Mouse (Mus musculus) lung, embryonic 15.5 days (tissue): ENCODE measurements around the gene Adam11. TPM values are rescaled to one million over a fixed set of nuclear protein-coding genes. Genes with fewer than 3 reads are reported as not detected.
"Not testable (repeated sequence)": the region's sequence is repeated elsewhere in the genome, so short reads cannot be mapped to it uniquely, and the experiment has no call there.

ENCODE experiments used
- ATAC-seq: fragments of 200-750 bp; cut with Nextera tagmentation; 2 replicates; pipeline ENCODE4 v1.8.0; 2017; ENCODE audit warnings: moderate number of reproducible peaks, borderline replicate concordance; ENCODE audit not compliant: low FRiP score, low TSS enrichment; ENCODE audit errors: extremely low read depth
- H3K27ac ChIP-seq: fragments of 300-500 bp; sonication (generic); 2 replicates; pipeline ENCODE4 v1.5.1; 2015; ENCODE audit warnings: moderate library complexity, mild to moderate bottlenecking, inconsistent platforms
- H3K27me3 ChIP-seq: fragments of 300-500 bp; sonication (generic); 2 replicates; pipeline ENCODE4 v1.6.1; 2015; ENCODE audit warnings: inconsistent platforms
- H3K36me3 ChIP-seq: fragments of 300-500 bp; sonication (generic); 2 replicates; pipeline ENCODE4 v1.6.1; 2015; ENCODE audit warnings: inconsistent platforms
- H3K4me1 ChIP-seq: fragments of 300-500 bp; sonication (generic); 2 replicates; pipeline ENCODE4 v1.6.1; 2015; ENCODE audit warnings: inconsistent platforms
- H3K4me2 ChIP-seq: fragments of 300-500 bp; sonication (generic); 2 replicates; pipeline ENCODE4 v1.6.1; 2015; ENCODE audit warnings: inconsistent platforms, mild to moderate bottlenecking, moderate library complexity
- H3K4me3 ChIP-seq: fragments of 300-500 bp; sonication (generic); 2 replicates; pipeline ENCODE4 v1.5.1; 2015; ENCODE audit warnings: mild to moderate bottlenecking, inconsistent platforms
- H3K9ac ChIP-seq: fragments of 300-500 bp; sonication (generic); 2 replicates; pipeline ENCODE4 v1.6.1; 2015; ENCODE audit warnings: inconsistent platforms
- H3K9me3 ChIP-seq: fragments of 300-500 bp; sonication (generic); 2 replicates; pipeline ENCODE4 v1.6.1; 2016; ENCODE audit warnings: inconsistent platforms
- WGBS: fragments of 180-500 bp; shearing (Covaris S2); methylation state at CpG from one replicate; pipeline ENCODE4 v1.1.7; 2015; 5-methylcytosine and 5-hydroxymethylcytosine counted together
- polyA plus RNA-seq: library from polyadenylated mRNA; unstranded; fragments of >200 nt; fragmentation: Nextera tagmentation; extraction: Ambion mirVana; gene quantifications from 2 replicates; pipeline ENCODE4 v1.2.1, GENCODE M21; 2015

The Adam11 gene
- polyA plus RNA-seq = 6.1 and 6.3 TPM in 2 replicates

- peak; percentile 9; the same call in 1 of the 2 replicates for ATAC-seq
- Histone ChIP-seq H3K9ac (peak within 1 kb of the TSS; percentile 62), H3K36me3 (no peaks in the 10 kb centered on the region), H3K27ac (no peak within 1 kb of the TSS), H3K4me3 (peak within 1 kb of the TSS; percentile 56), H3K27me3 (peaks cover 31% of the 10 kb centered on the region), H3K9me3 (no peaks in the 10 kb centered on the region), H3K4me2 (peak within 1 kb of the TSS; percentile 100), H3K4me1 (peaks cover 15% of the 10 kb centered on the region)
- 1% methylated on average over 67 of the region's 76 CpGs for WGBS
These were observed at the start of gene Adam11 for GRCm38 (mm10) chr11:102761309-102762210. TSS of gene Adam11 (plus strand) at chr11:102761439.

GRCm38 (mm10) chr11:102712411-102712810 lies 48.8 kb upstream of the Adam11 start:
- H3K27me3 ChIP-seq = no peaks in the 10 kb centered on the region; the same call in 1 of the 2 replicates
- no peak overlapping the region for H3K4me2 ChIP-seq
- no peak overlapping the region for H3K9ac ChIP-seq
- 88% methylated on average over 4 of the region's 4 CpGs for WGBS
- no peaks in the 10 kb centered on the region for H3K4me1 ChIP-seq
- no peaks in the 10 kb centered on the region for H3K9me3 ChIP-seq
- no peak overlapping the region for H3K4me3 ChIP-seq
- H3K27ac ChIP-seq = no peak overlapping the region
- no peaks in the 10 kb centered on the region for H3K36me3 ChIP-seq
- no peak for ATAC-seq

GRCm38 (mm10) chr11:102714578-102714977 lies 46.7 kb upstream of the Adam11 start:
- H3K27me3 ChIP-seq, H3K9me3 ChIP-seq, H3K27ac ChIP-seq, ATAC-seq, H3K9ac ChIP-seq, H3K4me1 ChIP-seq, H3K4me2 ChIP-seq, H3K36me3 ChIP-seq, H3K4me3 ChIP-seq: not testable (repeated sequence)
- 89% methylated on average over 2 of the region's 2 CpGs for WGBS

- Histone ChIP-seq H3K9ac (no peak overlapping the region), H3K27ac (no peak overlapping the region), H3K4me2 (no peak overlapping the region), H3K9me3 (no peaks in the 10 kb centered on the region), H3K4me1 (no peaks in the 10 kb centered on the region), H3K36me3 (no peaks in the 10 kb centered on the region), H3K27me3 (no peaks in the 10 kb centered on the region), H3K4me3 (no peak overlapping the region)
- no peak for ATAC-seq
- WGBS = 76% methylated on average over 7 of the region's 7 CpGs
These were observed 45.1 kb upstream of the Adam11 start for GRCm38 (mm10) chr11:102716135-102716534.

- Histone ChIP-seq H3K4me2 (no peak overlapping the region), H3K4me3 (no peak overlapping the region), H3K9ac (no peak overlapping the region), H3K9me3 (no peaks in the 10 kb centered on the region), H3K36me3 (no peaks in the 10 kb centered on the region), H3K4me1 (no peaks in the 10 kb centered on the region), H3K27ac (no peak overlapping the region), H3K27me3 (no peaks in the 10 kb centered on the region)
- whole genome bisulfite sequencing = 25% methylated on average over 3 of the region's 3 CpGs
- ATAC-seq = no peak
These were observed 35.7 kb upstream of the Adam11 start for GRCm38 (mm10) chr11:102725574-102725973.

- 33% methylated on average over 7 of the region's 7 CpGs for WGBS
- Histone ChIP-seq H3K9me3 (no peaks in the 10 kb centered on the region), H3K4me2 (no peak overlapping the region), H3K27me3 (no peaks in the 10 kb centered on the region), H3K4me3 (no peak overlapping the region), H3K27ac (no peak overlapping the region), H3K9ac (no peak overlapping the region), H3K36me3 (no peaks in the 10 kb centered on the region), H3K4me1 (no peaks in the 10 kb centered on the region)
- ATAC-seq = no peak
These were observed 32.6 kb upstream of the Adam11 start for GRCm38 (mm10) chr11:102728614-102729013.

GRCm38 (mm10) chr11:102729835-102730234 lies 31.4 kb upstream of the Adam11 start:
- no peak overlapping the region for H3K4me3 ChIP-seq
- H3K4me2 ChIP-seq = no peak overlapping the region
- H3K27ac ChIP-seq = no peak overlapping the region
- no peaks in the 10 kb centered on the region for H3K27me3 ChIP-seq
- H3K9ac ChIP-seq = no peak overlapping the region
- no peak for ATAC-seq
- H3K36me3 ChIP-seq = no peaks in the 10 kb centered on the region
- no peaks in the 10 kb centered on the region for H3K4me1 ChIP-seq
- 66% methylated on average over 3 of the region's 3 CpGs for WGBS
- no peaks in the 10 kb centered on the region for H3K9me3 ChIP-seq

GRCm38 (mm10) chr11:102731366-102731765 lies 29.9 kb upstream of the Adam11 start:
- Histone ChIP-seq H3K9me3 (no peaks in the 10 kb centered on the region), H3K4me3 (no peak overlapping the region), H3K36me3 (no peaks in the 10 kb centered on the region), H3K9ac (no peak overlapping the region), H3K27ac (no peak overlapping the region), H3K4me2 (no peak overlapping the region), H3K4me1 (no peaks in the 10 kb centered on the region), H3K27me3 (no peaks in the 10 kb centered on the region)
- no peak for ATAC-seq
- WGBS = 65% methylated on average over 6 of the region's 6 CpGs

GRCm38 (mm10) chr11:102733146-102733545 lies 28.1 kb upstream of the Adam11 start:
- H3K27me3 ChIP-seq = peaks cover 8% of the 10 kb centered on the region; the same call in 1 of the 2 replicates
- ATAC-seq = no peak
- 55% methylated on average over 5 of the region's 5 CpGs for WGBS
- no peaks in the 10 kb centered on the region for H3K4me1 ChIP-seq
- no peak overlapping the region for H3K27ac ChIP-seq
- no peak overlapping the region for H3K4me3 ChIP-seq
- no peak overlapping the region for H3K4me2 ChIP-seq
- H3K9me3 ChIP-seq = no peaks in the 10 kb centered on the region
- no peaks in the 10 kb centered on the region for H3K36me3 ChIP-seq
- H3K9ac ChIP-seq = no peak overlapping the region

- Histone ChIP-seq H3K4me1 (peaks cover 6% of the 10 kb centered on the region), H3K36me3 (no peaks in the 10 kb centered on the region), H3K9ac (no peak overlapping the region), H3K27ac (no peak overlapping the region), H3K4me2 (no peak overlapping the region), H3K9me3 (no peaks in the 10 kb centered on the region), H3K27me3 (peaks cover 10% of the 10 kb centered on the region; the same call in 1 of the 2 replicates), H3K4me3 (no peak overlapping the region)
- no peak for ATAC-seq
- WGBS = 87% methylated on average over 6 of the region's 6 CpGs
These were observed 26.3 kb upstream of the Adam11 start for GRCm38 (mm10) chr11:102734961-102735360.

GRCm38 (mm10) chr11:102738046-102738445 lies 23.2 kb upstream of the Adam11 start:
- Histone ChIP-seq H3K4me1 (peaks cover 17% of the 10 kb centered on the region), H3K27me3 (peaks cover 10% of the 10 kb centered on the region; the same call in 1 of the 2 replicates), H3K4me2 (no peak overlapping the region), H3K36me3 (no peaks in the 10 kb centered on the region), H3K9me3 (no peaks in the 10 kb centered on the region), H3K4me3 (no peak overlapping the region), H3K9ac (no peak overlapping the region), H3K27ac (no peak overlapping the region)
- 86% methylated on average over 3 of the region's 3 CpGs for WGBS
- no peak for ATAC-seq

GRCm38 (mm10) chr11:102739278-102739966 lies 21.8 kb upstream of the Adam11 start:
- H3K9ac ChIP-seq = no peak overlapping the region
- peaks cover 17% of the 10 kb centered on the region for H3K4me1 ChIP-seq
- WGBS = 5% methylated on average over 20 of the region's 20 CpGs
- no peaks in the 10 kb centered on the region for H3K9me3 ChIP-seq
- H3K4me3 ChIP-seq = peak overlapping the region; percentile 23
- H3K36me3 ChIP-seq = no peaks in the 10 kb centered on the region
- ATAC-seq = peak; percentile 33; the same call in 1 of the 2 replicates
- no peak overlapping the region for H3K27ac ChIP-seq
- H3K4me2 ChIP-seq = peak overlapping the region; percentile 58
- H3K27me3 ChIP-seq = peaks cover 10% of the 10 kb centered on the region; the same call in 1 of the 2 replicates
